Mouse (Mus musculus) CD4-positive, CD25-positive, alpha-beta regulatory T cell, adult 2 months (primary cell): Measurements from ENCODE around the gene Crygf.
"Not testable (repeated sequence)": the region's sequence is repeated elsewhere in the genome, so short reads cannot be mapped to it uniquely, and the experiment has no call there.

Source experiments
- DNase-seq: peaks from one replicate; pipeline ENCODE4 v3.0.0-alpha.2; 2012; ENCODE audit warnings: low read depth, low spot score

The Crygf gene

DNA sequence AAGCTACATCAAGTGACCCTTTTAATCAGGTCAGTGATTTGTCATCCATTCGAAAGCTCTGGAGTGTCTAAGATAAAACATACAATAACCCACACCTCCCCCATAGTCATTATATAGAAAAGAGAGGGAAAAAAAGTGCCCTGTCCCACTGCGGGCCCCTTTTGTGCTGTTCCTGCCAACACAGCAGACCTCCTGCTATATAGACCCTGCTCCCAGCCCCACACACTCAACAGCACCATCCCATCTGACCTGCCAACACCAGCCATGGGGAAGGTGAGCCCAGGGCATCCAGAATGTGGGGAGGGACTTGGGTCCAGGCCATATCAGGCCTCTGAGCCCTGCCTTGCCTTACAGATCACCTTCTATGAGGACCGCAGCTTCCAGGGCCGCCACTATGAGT, at the start of gene Crygf:
Gene Crygf, plus strand, starts transcription at position 227 of the 400 bp plus-strand sequence.
- DNase-seq: no peak

DNA sequence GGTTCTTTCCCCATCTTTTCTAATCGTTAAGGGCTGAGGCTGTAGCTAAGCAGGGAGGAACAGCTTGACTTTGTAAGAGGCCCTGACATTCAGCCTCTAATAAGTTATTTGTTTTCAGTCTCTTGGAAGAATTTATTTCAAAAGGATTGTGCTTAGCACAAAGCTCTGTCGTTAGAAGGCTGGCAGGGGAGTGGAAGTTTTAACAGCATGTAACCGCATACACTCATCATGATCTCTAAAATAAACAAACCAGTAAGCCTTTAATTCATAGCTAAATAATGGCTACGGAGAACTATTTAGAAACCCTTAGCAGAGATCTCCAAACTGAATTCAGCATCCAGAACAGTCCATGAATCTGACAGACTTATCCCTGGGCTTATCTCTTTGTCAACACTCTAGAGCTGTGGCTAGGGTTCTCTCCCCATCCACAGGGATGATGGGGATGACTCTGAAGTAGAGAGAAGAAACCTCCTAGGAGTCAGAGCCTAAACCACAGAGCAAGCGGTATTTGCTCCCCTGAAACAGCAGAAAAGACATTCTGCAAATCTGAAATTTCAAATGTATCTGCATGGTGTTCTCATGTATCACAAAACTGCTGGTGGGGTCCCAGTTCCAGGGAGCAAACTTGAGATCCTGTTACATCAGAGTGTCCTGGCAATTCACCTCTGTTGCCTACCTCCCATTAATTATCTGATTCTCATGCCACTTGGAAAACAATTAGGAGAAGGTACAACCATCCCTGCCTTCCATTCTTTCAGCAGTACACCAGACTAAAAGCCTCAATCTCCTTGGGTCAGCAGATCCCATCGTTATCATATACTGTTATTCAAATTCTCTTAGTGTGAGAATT, 734 bp upstream of the Crygf start:
- no peak for DNase-seq

DNA sequence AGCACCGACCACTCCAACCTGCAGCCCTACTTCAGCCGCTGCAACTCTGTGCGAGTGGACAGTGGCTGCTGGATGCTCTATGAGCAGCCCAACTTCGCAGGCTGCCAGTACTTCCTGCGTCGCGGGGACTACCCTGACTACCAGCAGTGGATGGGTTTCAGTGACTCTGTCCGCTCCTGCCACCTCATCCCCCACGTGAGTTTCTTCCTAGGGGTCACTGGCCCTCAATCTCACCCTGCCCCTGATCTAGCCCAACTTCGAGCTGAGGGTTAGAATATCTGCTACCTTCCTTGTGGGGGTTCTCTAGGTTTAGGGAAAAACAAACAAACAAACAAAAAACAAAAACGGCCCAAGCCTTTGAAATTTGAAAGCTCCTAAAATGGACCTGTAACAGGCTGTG, 376 bp downstream of the Crygf start:
- DNase-seq: not testable (repeated sequence)

DNA sequence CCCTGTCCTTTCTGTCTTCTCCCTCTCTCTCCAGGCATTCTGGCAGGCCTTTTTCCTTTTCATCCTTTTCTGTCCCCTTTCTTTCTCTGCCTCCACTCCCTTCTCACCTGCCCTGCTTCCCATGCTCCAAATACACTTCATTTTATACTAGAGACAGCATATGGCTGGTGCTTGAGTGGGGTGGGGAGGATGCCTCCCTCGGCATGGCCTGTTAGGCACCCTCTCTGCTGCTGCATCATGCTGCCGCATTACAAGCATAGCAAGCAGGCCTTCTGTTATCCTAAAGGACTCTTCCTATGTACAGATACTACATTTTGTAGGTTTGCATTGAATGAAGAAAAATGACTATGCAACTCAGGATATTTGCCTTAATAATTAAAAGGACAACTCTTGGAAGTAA, 3.7 kb downstream of the Crygf start:
- no peak for DNase-seq

DNA sequence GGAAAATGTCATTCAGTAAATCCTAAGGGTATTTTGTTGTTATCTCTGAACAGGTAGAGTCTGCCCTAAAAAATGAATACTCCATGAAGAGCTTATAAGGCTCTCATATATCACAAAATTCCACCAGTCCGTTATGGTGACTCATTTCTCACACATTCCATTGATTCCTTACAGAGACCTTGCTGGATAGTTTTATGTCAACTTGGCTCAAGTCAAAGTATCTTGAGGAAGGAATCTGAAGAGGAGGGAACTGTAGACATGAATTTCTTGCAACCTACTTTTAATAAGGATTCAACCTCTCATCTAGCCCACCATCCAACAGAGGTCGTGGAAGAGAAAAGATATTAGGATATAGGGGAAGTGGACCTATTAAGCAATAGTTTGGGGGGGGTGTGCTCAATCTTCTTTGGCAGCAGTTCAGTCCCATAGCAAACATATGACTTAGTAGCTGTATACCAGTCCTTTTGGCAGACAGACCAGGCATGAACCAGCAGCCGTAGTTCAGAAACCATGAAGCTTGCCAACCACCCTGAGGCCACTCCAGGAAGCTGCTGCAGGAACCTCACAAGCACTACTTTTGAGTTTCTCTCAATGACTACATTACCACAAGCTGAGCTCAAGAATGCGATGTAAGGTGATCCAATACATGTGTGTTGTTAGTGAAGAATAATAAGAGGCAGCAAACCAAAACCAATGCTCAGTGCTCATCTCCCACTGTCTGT, 5.9 kb downstream of the Crygf start:
- no peak for DNase-seq
